Mouse (Mus musculus) kidney, embryonic 16.5 days (tissue): ENCODE measurements around the gene Itpr2. TPM values are rescaled to one million over a fixed set of nuclear protein-coding genes. Genes with fewer than 3 reads are reported as not detected.

Experiments
- ATAC-seq: fragments of 200-750 bp; cut with Nextera tagmentation; 2 replicates; pipeline ENCODE4 v1.8.0; 2017; ENCODE audit warnings: moderate TSS enrichment; ENCODE audit not compliant: low FRiP score, low TSS enrichment
- H3K27ac ChIP-seq: fragments of 300-500 bp; sonication (generic); 2 replicates; pipeline ENCODE4 v1.5.1; 2014; ENCODE audit warnings: low read length
- H3K27me3 ChIP-seq: fragments of 300-500 bp; sonication (generic); 2 replicates; pipeline ENCODE4 v1.6.1; 2014; ENCODE audit warnings: low read length, control low read depth, mixed read lengths; ENCODE audit not compliant: insufficient read depth
- H3K36me3 ChIP-seq: fragments of 300-500 bp; sonication (generic); 2 replicates; pipeline ENCODE4 v1.6.1; 2014; ENCODE audit warnings: low read length, control low read depth, mixed read lengths; ENCODE audit not compliant: insufficient read depth
- H3K4me1 ChIP-seq: fragments of 300-500 bp; sonication (generic); 2 replicates; pipeline ENCODE4 v1.6.1; 2014; ENCODE audit warnings: low read length, control low read depth, mixed read lengths; ENCODE audit not compliant: insufficient read depth
- H3K4me2 ChIP-seq: fragments of 300-500 bp; sonication (generic); replicated peaks from 2 replicates; pipeline ENCODE4 v1.6.1; 2014; ENCODE audit warnings: low read depth, low read length
- H3K4me3 ChIP-seq: fragments of 300-500 bp; sonication (generic); 2 replicates; pipeline ENCODE4 v1.5.1; 2014; ENCODE audit warnings: mild to moderate bottlenecking, low read length
- H3K9ac ChIP-seq: fragments of 300-500 bp; sonication (generic); replicated peaks from 2 replicates; pipeline ENCODE4 v1.6.1; 2014; ENCODE audit warnings: low read length
- H3K9me3 ChIP-seq: fragments of 300-500 bp; sonication (generic); 2 replicates; pipeline ENCODE4 v1.6.1; 2016; ENCODE audit warnings: low read length, control low read depth
- WGBS: fragments of 180-500 bp; shearing (Covaris S2); extraction: QIAGEN DNeasy Blood & Tissue Kit; methylation state at CpG from one replicate; pipeline ENCODE4 v1.1.7; 2014; 5-methylcytosine and 5-hydroxymethylcytosine counted together
- polyA plus RNA-seq: library from polyadenylated mRNA; unstranded; fragments of >200 nt; fragmentation: Nextera tagmentation; extraction: Ambion mirVana; gene quantifications from 2 replicates; pipeline ENCODE4 v1.2.1, GENCODE M21; 2015

Gene Itpr2
- polyA plus RNA-seq, 1 experiment from 2014 or later, result 14.0 TPM

DNA sequence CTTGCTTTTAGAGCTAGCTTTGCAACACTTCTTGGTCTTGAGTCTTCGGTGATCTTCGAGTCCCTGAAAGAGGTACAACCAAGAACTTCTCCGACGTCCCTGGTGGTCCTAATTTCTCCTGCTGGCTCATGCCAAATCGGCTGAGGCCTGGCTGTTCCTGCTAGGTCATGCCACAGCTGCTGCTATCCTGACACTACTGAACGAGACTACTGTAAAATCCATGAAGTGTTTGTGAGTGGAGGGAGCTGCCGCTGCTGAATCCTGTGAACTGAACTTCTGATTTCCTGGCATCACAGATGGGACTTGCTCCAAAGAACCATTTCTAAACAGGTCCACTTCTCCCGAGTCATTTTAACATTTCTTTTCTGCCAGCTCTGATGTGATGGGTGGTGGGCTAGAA, 11.4 kb upstream of the Itpr2 start:
- Histone ChIP-seq H3K4me2 (no peak overlapping the region), H3K27ac (no peak overlapping the region), H3K27me3 (no peaks in the 10 kb centered on the region), H3K4me3 (no peak overlapping the region), H3K36me3 (no peaks in the 10 kb centered on the region), H3K4me1 (peaks cover 11% of the 10 kb centered on the region), H3K9ac (no peak overlapping the region), H3K9me3 (no peaks in the 10 kb centered on the region)
- no peak for ATAC-seq
- 79% methylated on average over 8 of the region's 8 CpGs for WGBS

DNA sequence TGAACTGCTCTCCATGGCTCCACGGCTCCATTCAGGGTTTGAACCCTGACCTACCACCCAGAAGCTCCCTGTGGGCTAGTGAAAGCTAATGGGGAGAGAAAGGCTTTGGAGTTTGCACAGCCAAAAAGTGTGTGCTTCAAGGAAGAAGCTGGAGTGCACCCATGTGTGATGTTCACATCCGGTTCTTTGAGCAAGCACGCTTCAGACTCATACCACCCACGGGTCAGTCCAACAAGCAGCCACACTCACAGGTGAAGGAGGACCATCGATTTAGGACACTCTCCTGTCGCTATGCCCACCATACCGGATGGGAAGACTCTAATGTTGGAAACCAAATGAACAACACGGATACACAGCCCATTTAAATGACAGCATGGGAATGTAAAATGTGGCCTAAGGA, 9.5 kb upstream of the Itpr2 start:
- no peak overlapping the region for H3K4me3 ChIP-seq
- H3K9me3 ChIP-seq, result no peaks in the 10 kb centered on the region
- H3K27me3 ChIP-seq, result no peaks in the 10 kb centered on the region
- no peak overlapping the region for H3K9ac ChIP-seq
- ATAC-seq, result 0 out of 2 replicates have a peak, but pooled peaks have one; percentile 32
- H3K4me2 ChIP-seq, result no peak overlapping the region
- peaks cover 11% of the 10 kb centered on the region for H3K4me1 ChIP-seq
- WGBS, result 69% methylated on average over 8 of the region's 8 CpGs
- 0 out of 2 replicates have a peak overlapping the region, but pooled peaks have one; percentile 4 for H3K27ac ChIP-seq
- no peaks in the 10 kb centered on the region for H3K36me3 ChIP-seq

DNA sequence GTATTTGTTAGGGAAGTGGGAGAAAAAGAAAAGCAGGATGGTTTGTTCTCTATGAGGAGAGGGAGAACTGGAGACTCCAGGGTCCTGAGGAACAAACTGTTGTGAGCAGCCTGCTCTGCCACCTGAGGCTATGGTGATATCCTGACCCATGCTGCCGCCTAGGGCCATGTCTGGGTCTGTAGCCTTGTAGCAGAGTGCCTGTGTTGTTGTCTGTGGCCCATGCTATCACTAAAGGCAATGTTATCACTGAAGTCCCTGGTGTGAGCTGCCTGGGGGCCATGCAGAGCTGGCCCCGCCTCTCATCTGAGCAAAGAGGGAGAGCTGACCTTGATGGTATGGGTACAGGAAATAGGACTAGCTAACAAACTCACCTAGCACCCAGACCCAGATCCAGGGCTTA, 7.9 kb upstream of the Itpr2 start:
- Histone ChIP-seq H3K4me1 (peaks cover 11% of the 10 kb centered on the region), H3K27me3 (no peaks in the 10 kb centered on the region), H3K27ac (no peak overlapping the region), H3K4me2 (no peak overlapping the region), H3K36me3 (no peaks in the 10 kb centered on the region), H3K9ac (no peak overlapping the region), H3K9me3 (no peaks in the 10 kb centered on the region), H3K4me3 (no peak overlapping the region)
- no peak for ATAC-seq
- 89% methylated on average over 2 of the region's 2 CpGs for WGBS

DNA sequence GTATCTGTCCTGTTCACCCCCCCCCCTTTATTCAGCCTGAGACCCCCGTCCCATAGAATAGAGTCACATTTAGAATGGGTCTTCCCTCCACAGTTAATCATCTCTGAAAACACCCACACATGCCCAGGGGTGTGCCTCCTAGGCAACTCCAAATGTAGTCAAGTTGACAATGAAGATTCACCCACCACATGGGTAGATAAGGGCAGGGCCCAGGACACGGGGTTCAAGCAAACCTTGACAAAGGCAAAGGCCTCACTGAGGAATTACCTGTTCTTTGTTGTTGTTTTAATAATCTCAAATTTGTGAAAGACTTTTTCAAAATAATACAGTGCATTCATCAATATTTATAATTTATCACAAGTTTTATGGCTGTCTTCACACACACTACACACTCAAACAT, 2.4 kb upstream of the Itpr2 start:
- Histone ChIP-seq H3K9me3 (no peaks in the 10 kb centered on the region), H3K27me3 (peaks cover 9% of the 10 kb centered on the region; the same call in 1 of the 2 replicates), H3K4me1 (peaks cover 8% of the 10 kb centered on the region; the same call in 1 of the 2 replicates), H3K4me2 (no peak overlapping the region), H3K36me3 (no peaks in the 10 kb centered on the region), H3K27ac (no peak overlapping the region), H3K9ac (no peak overlapping the region), H3K4me3 (no peak overlapping the region)
- no peak for ATAC-seq
- 86% methylated on average over 2 of the region's 2 CpGs for WGBS

DNA sequence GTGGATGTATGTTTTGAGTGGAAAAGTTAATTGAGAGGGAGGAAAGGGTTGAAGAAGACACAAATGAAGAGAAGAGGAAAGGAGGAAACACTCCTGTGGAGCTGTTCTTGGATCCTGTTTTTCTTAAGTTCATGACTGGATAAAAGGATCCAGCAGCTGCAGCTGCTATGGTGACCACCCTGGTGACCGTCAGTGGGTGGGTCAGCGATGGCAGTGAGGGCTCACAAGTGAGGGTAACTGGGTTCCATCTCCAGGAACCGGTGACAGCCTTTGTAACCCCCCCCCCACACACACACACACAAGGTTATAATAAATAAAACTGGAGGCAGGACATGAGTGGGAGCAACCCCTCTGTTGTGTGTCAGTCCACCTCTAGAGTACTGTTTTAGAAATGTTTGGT, 833 bp upstream of the Itpr2 start:
- Histone ChIP-seq H3K9ac (peak overlapping the region; percentile 75), H3K27me3 (peaks cover 9% of the 10 kb centered on the region; the same call in 1 of the 2 replicates), H3K9me3 (no peaks in the 10 kb centered on the region), H3K4me1 (peaks cover 8% of the 10 kb centered on the region; the same call in 1 of the 2 replicates), H3K4me3 (peak overlapping the region; percentile 79), H3K27ac (no peak overlapping the region), H3K4me2 (peak overlapping the region; percentile 95), H3K36me3 (no peaks in the 10 kb centered on the region)
- no peak for ATAC-seq
- 26% methylated on average over 3 of the region's 3 CpGs for WGBS

DNA sequence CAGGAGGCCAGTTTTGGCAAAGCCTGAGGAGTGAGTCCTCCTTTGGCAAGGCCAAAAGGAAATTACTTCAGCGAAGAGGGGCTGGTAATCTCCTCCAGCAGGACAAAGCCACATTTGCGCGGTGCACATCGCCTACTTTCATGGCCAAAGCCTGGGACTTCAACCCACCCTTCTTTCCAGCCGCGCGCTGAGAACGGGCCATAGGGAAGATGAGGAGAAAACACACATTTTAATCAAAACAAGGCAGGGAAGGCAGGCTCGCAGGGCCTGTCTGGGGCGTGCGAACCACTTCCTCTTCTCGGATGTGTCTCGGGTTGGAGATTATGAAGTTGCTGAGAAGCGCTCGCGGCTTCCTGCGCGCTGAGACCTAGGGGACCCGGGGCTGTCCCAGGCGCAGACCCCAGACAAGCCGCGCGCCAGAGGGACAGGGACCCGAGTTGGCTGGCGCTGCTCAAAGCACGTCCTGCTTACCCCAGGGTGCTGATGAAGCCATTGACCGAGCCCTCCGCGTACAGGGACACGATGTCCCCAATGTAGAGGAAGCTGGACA, 632 bp downstream of the Itpr2 start:
- peak; percentile 62 for ATAC-seq
- peaks cover 9% of the 10 kb centered on the region; the same call in 1 of the 2 replicates for H3K27me3 ChIP-seq
- under 1% methylated on average over 30 of the region's 30 CpGs for WGBS
- H3K27ac ChIP-seq, result peak overlapping the region; percentile 32
- H3K4me1 ChIP-seq, result peaks cover 8% of the 10 kb centered on the region; the same call in 1 of the 2 replicates
- H3K9me3 ChIP-seq, result no peaks in the 10 kb centered on the region
- peak overlapping the region; percentile 79 for H3K4me3 ChIP-seq
- H3K4me2 ChIP-seq, result peak overlapping the region; percentile 95
- H3K9ac ChIP-seq, result peak overlapping the region; percentile 75
- no peaks in the 10 kb centered on the region for H3K36me3 ChIP-seq

DNA sequence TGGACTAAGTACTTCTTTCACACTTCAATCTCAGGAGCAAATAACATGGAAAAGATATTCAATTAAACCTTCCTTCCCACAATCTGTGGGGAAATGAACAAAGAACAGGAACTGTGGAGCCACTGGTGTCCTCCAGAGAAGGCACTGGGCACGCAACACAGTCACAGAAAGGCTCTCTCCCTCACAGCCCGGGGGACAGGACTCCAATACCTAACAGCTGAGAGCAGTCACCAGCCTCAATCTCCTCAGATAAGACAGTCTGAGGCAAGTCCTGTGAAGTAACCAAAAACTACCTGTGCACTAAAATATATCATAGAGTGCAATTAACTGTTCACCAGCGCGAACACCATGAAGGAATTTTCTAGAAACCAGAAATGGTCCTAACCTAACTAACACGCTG, 1.3 kb downstream of the Itpr2 start:
- H3K4me2 ChIP-seq, result peak overlapping the region; percentile 95
- peaks cover 8% of the 10 kb centered on the region; the same call in 1 of the 2 replicates for H3K4me1 ChIP-seq
- H3K27ac ChIP-seq, result no peak overlapping the region
- H3K4me3 ChIP-seq, result peak overlapping the region; percentile 79
- no peak overlapping the region for H3K9ac ChIP-seq
- peaks cover 9% of the 10 kb centered on the region; the same call in 1 of the 2 replicates for H3K27me3 ChIP-seq
- no peaks in the 10 kb centered on the region for H3K36me3 ChIP-seq
- ATAC-seq, result no peak
- WGBS, result 75% methylated on average over 5 of the region's 5 CpGs
- H3K9me3 ChIP-seq, result no peaks in the 10 kb centered on the region

DNA sequence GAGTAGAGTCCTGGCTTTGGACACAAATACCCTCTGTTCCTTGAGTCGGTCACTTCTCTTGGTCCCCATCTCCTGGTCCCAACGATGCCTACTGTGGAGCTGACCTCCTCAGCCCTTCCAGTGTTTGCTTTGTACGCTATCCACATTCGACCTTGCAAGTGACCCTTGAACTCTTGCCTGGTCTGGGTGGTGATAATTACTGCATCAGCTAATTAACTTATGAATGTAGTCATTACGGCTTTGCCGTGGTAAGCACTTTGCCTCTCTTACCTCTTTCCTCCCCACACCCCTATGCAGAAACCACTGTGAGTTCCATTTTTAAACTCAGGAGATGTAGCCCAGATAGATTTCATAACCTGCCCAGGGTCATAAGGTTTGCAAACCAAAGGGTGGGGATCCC, 1.8 kb downstream of the Itpr2 start:
- Histone ChIP-seq H3K9ac (no peak overlapping the region), H3K27ac (no peak overlapping the region), H3K27me3 (peaks cover 9% of the 10 kb centered on the region; the same call in 1 of the 2 replicates), H3K4me3 (no peak overlapping the region), H3K9me3 (no peaks in the 10 kb centered on the region), H3K36me3 (no peaks in the 10 kb centered on the region), H3K4me1 (peaks cover 8% of the 10 kb centered on the region; the same call in 1 of the 2 replicates), H3K4me2 (0 out of 2 replicates have a peak overlapping the region, but pooled peaks have one; percentile 95)
- 71% methylated on average over 6 of the region's 6 CpGs for WGBS
- no peak for ATAC-seq

DNA sequence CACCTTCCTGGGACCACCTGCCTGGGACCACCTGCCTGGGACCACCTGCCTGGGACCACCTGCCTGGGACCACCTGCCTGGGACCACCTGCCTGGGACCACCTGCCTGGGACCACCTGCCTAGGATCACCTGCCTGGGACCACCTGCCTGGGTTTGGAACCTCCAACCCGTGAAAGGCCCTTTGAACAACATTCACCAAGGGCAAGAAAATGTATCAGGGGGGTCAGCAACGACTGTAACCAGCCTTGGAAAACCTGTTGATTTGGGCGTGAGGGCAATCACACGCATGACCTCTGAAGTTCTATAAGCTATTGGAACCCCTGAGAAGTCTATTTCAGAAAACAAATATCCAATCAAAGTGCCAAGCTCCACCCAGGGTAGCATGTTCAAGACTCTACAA, 2.5 kb downstream of the Itpr2 start:
- no peak overlapping the region for H3K9ac ChIP-seq
- H3K4me1 ChIP-seq, result peaks cover 8% of the 10 kb centered on the region; the same call in 1 of the 2 replicates
- H3K27ac ChIP-seq, result no peak overlapping the region
- 86% methylated on average over 4 of the region's 4 CpGs for WGBS
- no peaks in the 10 kb centered on the region for H3K9me3 ChIP-seq
- no peak for ATAC-seq
- H3K27me3 ChIP-seq, result peaks cover 9% of the 10 kb centered on the region; the same call in 1 of the 2 replicates
- no peak overlapping the region for H3K4me2 ChIP-seq
- H3K4me3 ChIP-seq, result no peak overlapping the region
- no peaks in the 10 kb centered on the region for H3K36me3 ChIP-seq

DNA sequence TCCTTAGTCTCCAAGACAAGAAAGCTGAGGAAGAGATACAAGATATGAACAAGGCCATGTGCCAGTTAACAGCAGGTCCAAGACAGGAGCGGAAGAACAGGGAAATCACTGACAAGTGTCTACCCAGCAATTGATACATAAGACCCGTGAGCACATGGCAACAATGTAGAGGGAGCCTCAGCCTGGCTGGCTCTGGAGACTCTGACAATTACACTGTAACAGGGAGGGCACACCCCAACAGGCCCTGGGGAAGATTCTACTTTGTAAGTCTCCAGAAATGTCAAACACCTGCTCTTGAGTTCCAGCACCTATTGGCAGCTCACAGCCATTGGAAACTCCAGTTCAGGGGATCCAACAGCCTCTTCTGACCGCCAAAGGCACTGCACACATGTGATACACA, 3.6 kb downstream of the Itpr2 start:
- Histone ChIP-seq H3K9me3 (no peaks in the 10 kb centered on the region), H3K27me3 (peaks cover 7% of the 10 kb centered on the region; the same call in 1 of the 2 replicates), H3K4me2 (no peak overlapping the region), H3K4me3 (no peak overlapping the region), H3K36me3 (no peaks in the 10 kb centered on the region), H3K9ac (no peak overlapping the region), H3K4me1 (peaks cover 8% of the 10 kb centered on the region; the same call in 1 of the 2 replicates), H3K27ac (no peak overlapping the region)
- 86% methylated on average over 3 of the region's 3 CpGs for WGBS
- ATAC-seq, result no peak
